Mouse (Mus musculus): ENCODE data around the gene Mob3b. TPM values are rescaled to one million over a fixed set of nuclear protein-coding genes. Genes with fewer than 3 reads are reported as not detected.

The Mob3b gene
- polyA plus RNA-seq (2012; rRNA removed) = 2.5 and 4.0 TPM in 2 replicates

GRCm38 (mm10) chr4:35156751-35157611, at the start of gene Mob3b:
Mob3b (minus strand) TSS chr4:35157484.

GRCm38 (mm10) chr4:35151756-35152155, 5.5 kb downstream of the Mob3b start, which contains the start of gene Ifnk:
Ifnk (plus strand) TSS chr4:35152056.

Other genes starting within 250 kb of the Mob3b start
- not detected in 2 replicates for gene Ifnk, start 5.4 kb downstream of the Mob3b start, polyA plus RNA-seq (2012; rRNA removed)
- 1.5 and 2.3 TPM in 2 replicates for gene C9orf72, start 68.7 kb upstream of the Mob3b start, polyA plus RNA-seq (2012; rRNA removed)